Mouse (Mus musculus) forebrain, embryonic 16.5 days (tissue): ENCODE measurements around the gene Cep112. TPM values are rescaled to one million over a fixed set of nuclear protein-coding genes. Genes with fewer than 3 reads are reported as not detected.

ENCODE experiments used
- ATAC-seq: fragments of 200-750 bp; cut with Nextera tagmentation; 2 replicates; pipeline ENCODE4 v1.8.0; 2017; ENCODE audit warnings: mild to moderate bottlenecking, moderate library complexity
- H3K27ac ChIP-seq: fragments of 300-500 bp; sonication (generic); 2 replicates; pipeline ENCODE4 v1.5.1; 2014; ENCODE audit warnings: low read length, control low read depth
- H3K27me3 ChIP-seq: fragments of 300-500 bp; sonication (generic); replicated peaks from 2 replicates; pipeline ENCODE4 v1.6.1; 2014; ENCODE audit warnings: low read length; ENCODE audit not compliant: control insufficient read depth, insufficient read depth
- H3K36me3 ChIP-seq: fragments of 300-500 bp; sonication (generic); 2 replicates; pipeline ENCODE4 v1.6.1; 2014; ENCODE audit not compliant: control insufficient read depth, insufficient read depth
- H3K4me1 ChIP-seq: fragments of 300-500 bp; sonication (generic); replicated peaks from 2 replicates; pipeline ENCODE4 v1.6.1; 2014; ENCODE audit warnings: low read length; ENCODE audit not compliant: control insufficient read depth, insufficient read depth
- H3K4me2 ChIP-seq: fragments of 300-500 bp; sonication (generic); 2 replicates; pipeline ENCODE4 v1.6.1; 2014; ENCODE audit warnings: mild to moderate bottlenecking, low read length, control low read depth
- H3K4me3 ChIP-seq: fragments of 300-500 bp; sonication (generic); replicated peaks from 2 replicates; pipeline ENCODE4 v1.5.1; 2014; ENCODE audit warnings: mild to moderate bottlenecking, low read length, control low read depth
- H3K9ac ChIP-seq: fragments of 300-500 bp; sonication (generic); replicated peaks from 2 replicates; pipeline ENCODE4 v1.6.1; 2014; ENCODE audit warnings: low read depth, low read length, control low read depth
- H3K9me3 ChIP-seq: fragments of 300-500 bp; sonication (generic); 2 replicates; pipeline ENCODE4 v1.6.1; 2016; ENCODE audit warnings: low read length; ENCODE audit not compliant: control insufficient read depth
- WGBS: fragments of 180-500 bp; shearing (Covaris S2); extraction: QIAGEN DNeasy Blood & Tissue Kit; methylation state at CpG from one replicate; pipeline ENCODE4 v1.1.7; 2014; 5-methylcytosine and 5-hydroxymethylcytosine counted together
- polyA plus RNA-seq: library from polyadenylated mRNA; unstranded; fragments of >200 nt; fragmentation: Nextera tagmentation; extraction: Ambion mirVana; gene quantifications from 2 replicates; pipeline ENCODE4 v1.2.1, GENCODE M21; 2015

The Cep112 gene
- polyA plus RNA-seq, 1 experiment from 2014 or later = 14.2 TPM

DNA sequence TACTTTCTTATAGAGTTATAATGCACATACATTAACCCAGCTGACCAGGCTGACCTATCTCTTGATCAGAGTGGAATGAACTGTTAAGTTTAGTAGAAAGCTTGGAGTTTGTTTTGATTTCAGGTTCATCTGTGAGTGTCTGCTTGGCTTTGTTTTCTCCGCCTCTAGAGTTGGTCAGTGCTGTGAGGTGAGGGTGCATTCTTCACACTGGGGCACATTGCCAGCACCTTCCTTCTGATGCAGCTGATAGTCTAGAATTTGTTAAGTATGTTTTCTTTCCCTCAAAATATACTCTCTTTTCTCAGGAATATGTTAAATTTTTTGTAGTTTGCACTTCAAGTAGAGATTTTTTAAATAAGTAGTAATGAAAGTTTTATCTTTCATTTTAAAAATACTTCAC is 51.2 kb downstream of the Cep112 start:
- Histone ChIP-seq H3K27ac (no peak overlapping the region), H3K4me1 (no peaks in the 10 kb centered on the region), H3K36me3 (no peaks in the 10 kb centered on the region), H3K9ac (no peak overlapping the region), H3K9me3 (no peaks in the 10 kb centered on the region), H3K4me2 (no peak overlapping the region), H3K4me3 (no peak overlapping the region), H3K27me3 (no peaks in the 10 kb centered on the region)
- ATAC-seq = no peak
- WGBS = 71% methylated on average over 1 of the region's 1 CpGs

DNA sequence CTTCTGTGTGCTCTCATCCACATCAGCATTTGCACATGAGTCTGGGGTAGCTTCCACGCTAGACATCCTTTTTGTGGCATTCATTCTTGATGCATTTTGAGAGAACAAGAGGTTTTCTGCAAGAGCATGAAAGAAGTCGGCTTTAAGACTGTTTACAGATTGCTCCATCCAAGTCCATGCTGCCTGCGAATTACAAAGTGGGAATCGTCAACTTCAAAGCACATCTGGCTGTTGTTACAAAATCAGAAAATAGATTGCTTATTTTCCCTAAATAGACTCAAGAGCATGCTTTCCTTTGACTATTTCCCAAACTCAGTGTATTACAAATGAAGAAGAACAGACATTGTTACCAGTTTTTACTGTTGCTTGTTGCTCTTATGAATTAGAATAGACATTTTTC is 59.0 kb downstream of the Cep112 start:
- no peaks in the 10 kb centered on the region for H3K27me3 ChIP-seq
- ATAC-seq = no peak
- no peaks in the 10 kb centered on the region for H3K36me3 ChIP-seq
- WGBS = 68% methylated on average over 4 of the region's 4 CpGs
- H3K4me3 ChIP-seq = no peak overlapping the region
- no peaks in the 10 kb centered on the region for H3K9me3 ChIP-seq
- no peak overlapping the region for H3K4me2 ChIP-seq
- no peak overlapping the region for H3K27ac ChIP-seq
- no peak overlapping the region for H3K9ac ChIP-seq
- H3K4me1 ChIP-seq = no peaks in the 10 kb centered on the region

DNA sequence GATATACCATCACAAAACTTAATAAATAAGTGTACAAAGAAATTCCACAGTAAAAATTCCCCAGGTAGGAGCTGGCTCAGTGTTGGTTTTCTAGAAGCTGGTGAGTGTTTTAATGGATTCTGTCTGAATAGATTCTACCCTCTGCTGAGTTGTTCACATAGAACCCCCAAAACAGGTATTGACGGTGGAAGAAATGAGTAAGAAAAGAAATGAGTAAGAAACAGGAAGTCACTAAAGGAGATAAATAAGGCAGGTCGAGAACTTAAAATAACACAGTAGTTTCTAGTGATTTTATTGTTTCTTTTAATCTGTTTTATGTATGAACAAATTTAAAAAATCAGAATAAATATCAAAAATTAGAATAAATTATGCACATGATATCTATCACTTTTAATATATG is 63.3 kb downstream of the Cep112 start:
- Histone ChIP-seq H3K27me3 (no peaks in the 10 kb centered on the region), H3K9ac (no peak overlapping the region), H3K36me3 (no peaks in the 10 kb centered on the region), H3K9me3 (no peaks in the 10 kb centered on the region), H3K4me1 (no peaks in the 10 kb centered on the region), H3K27ac (no peak overlapping the region), H3K4me2 (no peak overlapping the region), H3K4me3 (no peak overlapping the region)
- 89% methylated on average over 2 of the region's 2 CpGs for WGBS
- ATAC-seq = no peak

DNA sequence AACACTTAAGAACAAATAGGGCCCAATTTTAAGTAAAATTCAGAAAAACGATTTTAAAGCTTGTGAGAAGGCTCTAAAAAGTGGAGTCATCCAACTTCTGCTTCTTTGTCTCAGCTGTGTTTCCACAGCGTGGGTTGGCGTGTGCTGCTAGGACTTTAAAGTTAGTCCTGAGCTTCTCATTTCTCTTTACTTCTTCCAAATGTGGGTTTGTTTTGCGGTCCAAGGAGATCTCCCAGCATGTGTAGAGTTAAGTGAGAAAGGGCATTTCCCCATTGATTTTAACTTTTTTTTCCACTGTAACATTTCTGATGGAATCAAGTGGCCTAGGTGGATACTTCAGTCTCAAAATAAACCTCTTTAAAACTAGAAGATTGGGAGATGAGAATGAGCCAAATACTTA is 64.9 kb downstream of the Cep112 start:
- no peak for ATAC-seq
- Histone ChIP-seq H3K4me2 (no peak overlapping the region), H3K4me3 (no peak overlapping the region), H3K36me3 (no peaks in the 10 kb centered on the region), H3K27me3 (no peaks in the 10 kb centered on the region), H3K9ac (no peak overlapping the region), H3K27ac (no peak overlapping the region), H3K4me1 (no peaks in the 10 kb centered on the region), H3K9me3 (no peaks in the 10 kb centered on the region)
- WGBS = 88% methylated on average over 4 of the region's 4 CpGs

GRCm38 (mm10) chr11:108508190-108508589 is 83.2 kb downstream of the Cep112 start:
- WGBS = 89% methylated on average over 5 of the region's 5 CpGs
- no peak overlapping the region for H3K4me3 ChIP-seq
- no peak overlapping the region for H3K4me2 ChIP-seq
- H3K9ac ChIP-seq = no peak overlapping the region
- no peaks in the 10 kb centered on the region for H3K9me3 ChIP-seq
- no peak overlapping the region for H3K27ac ChIP-seq
- no peaks in the 10 kb centered on the region for H3K4me1 ChIP-seq
- no peaks in the 10 kb centered on the region for H3K36me3 ChIP-seq
- no peak for ATAC-seq
- no peaks in the 10 kb centered on the region for H3K27me3 ChIP-seq

GRCm38 (mm10) chr11:108527725-108528363 is 102.9 kb downstream of the Cep112 start:
- no peaks in the 10 kb centered on the region for H3K27me3 ChIP-seq
- WGBS = 76% methylated on average over 5 of the region's 5 CpGs
- no peaks in the 10 kb centered on the region for H3K9me3 ChIP-seq
- no peak overlapping the region for H3K9ac ChIP-seq
- no peak overlapping the region for H3K4me3 ChIP-seq
- H3K4me2 ChIP-seq = no peak overlapping the region
- H3K36me3 ChIP-seq = no peaks in the 10 kb centered on the region
- H3K27ac ChIP-seq = no peak overlapping the region
- H3K4me1 ChIP-seq = no peaks in the 10 kb centered on the region
- no peak for ATAC-seq

GRCm38 (mm10) chr11:108532901-108533300 is 107.9 kb downstream of the Cep112 start:
- Histone ChIP-seq H3K4me1 (no peaks in the 10 kb centered on the region), H3K9me3 (no peaks in the 10 kb centered on the region), H3K36me3 (no peaks in the 10 kb centered on the region), H3K27me3 (no peaks in the 10 kb centered on the region), H3K4me3 (no peak overlapping the region), H3K4me2 (no peak overlapping the region), H3K27ac (no peak overlapping the region), H3K9ac (no peak overlapping the region)
- no peak for ATAC-seq
- 67% methylated on average over 1 of the region's 1 CpGs for WGBS

DNA sequence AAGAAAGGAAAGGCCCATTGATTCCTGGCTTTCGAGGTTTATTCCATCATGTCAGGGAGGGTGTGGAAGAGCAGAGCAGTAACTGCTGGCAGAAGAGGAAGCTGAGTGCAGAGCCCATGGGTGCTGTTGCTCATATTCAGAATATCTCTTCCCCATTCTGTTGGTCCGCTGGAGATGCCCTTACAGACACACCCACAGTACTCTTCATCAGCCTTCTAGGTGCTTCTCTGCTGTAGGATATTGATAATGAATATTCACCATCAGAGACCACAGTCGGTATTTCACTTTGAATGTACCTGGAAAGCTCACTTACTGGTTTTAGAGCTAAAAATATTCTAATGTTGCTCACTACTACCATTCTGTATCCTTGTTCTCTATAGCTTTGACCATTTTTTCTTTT is 109.0 kb downstream of the Cep112 start:
- WGBS = 94% methylated on average over 3 of the region's 3 CpGs

GRCm38 (mm10) chr11:108552997-108553622 is 128.1 kb downstream of the Cep112 start:
- Histone ChIP-seq H3K4me1 (no peaks in the 10 kb centered on the region), H3K4me3 (no peak overlapping the region), H3K36me3 (no peaks in the 10 kb centered on the region), H3K27ac (no peak overlapping the region), H3K27me3 (no peaks in the 10 kb centered on the region), H3K9me3 (no peaks in the 10 kb centered on the region), H3K9ac (no peak overlapping the region), H3K4me2 (no peak overlapping the region)
- WGBS = 18% methylated on average over 4 of the region's 4 CpGs
- no peak for ATAC-seq

More for the DNA sequence above, 109.0 kb downstream of the Cep112 start:
- no peaks in the 10 kb centered on the region for H3K4me1 ChIP-seq
- no peak for ATAC-seq
- H3K27ac ChIP-seq = no peak overlapping the region
- no peak overlapping the region for H3K4me2 ChIP-seq
- no peak overlapping the region for H3K9ac ChIP-seq
- H3K36me3 ChIP-seq = no peaks in the 10 kb centered on the region
- no peaks in the 10 kb centered on the region for H3K9me3 ChIP-seq
- H3K27me3 ChIP-seq = no peaks in the 10 kb centered on the region
- no peak overlapping the region for H3K4me3 ChIP-seq
